Mouse (Mus musculus) embryonic fibroblast, embryonic 13.5 days (primary cell): ENCODE data around the gene Crygd.

Source experiments
- CTCF ChIP-seq: IDR thresholded peaks from 2 replicates; pipeline ENCODE4 v1.5.1; 2011; ENCODE audit warnings: mild to moderate bottlenecking, control low read depth, low read length, moderate library complexity, borderline replicate concordance; ENCODE audit not compliant: insufficient read depth
- POLR2A ChIP-seq: IDR thresholded peaks from 2 replicates; pipeline ENCODE4 v1.6.1; 2011; ENCODE audit warnings: low read depth, mild to moderate bottlenecking, control low read depth, low read length, moderate library complexity

DNA sequence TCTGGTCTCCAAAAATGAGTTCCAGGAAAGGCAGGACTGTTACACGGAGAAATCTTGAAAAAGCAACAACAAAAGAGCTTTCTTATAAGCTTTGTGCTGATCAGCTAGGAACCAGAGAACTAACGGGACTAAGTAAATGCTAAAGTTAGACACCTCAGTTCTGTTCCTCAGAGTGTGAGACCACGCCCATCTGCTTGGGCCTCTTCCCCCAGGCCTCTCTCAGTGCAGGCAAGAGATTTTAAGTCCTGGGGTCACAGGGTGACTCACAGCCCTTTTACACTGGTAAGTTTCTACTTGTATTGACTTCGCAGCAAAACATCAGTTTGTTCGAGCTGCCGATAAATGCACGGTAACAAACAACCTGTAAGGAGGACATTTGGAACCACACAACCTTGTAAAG, 11.6 kb downstream of the Crygd start:
- TF ChIP-seq CTCF (no peak), POLR2A (no peak)
